Mouse (Mus musculus) MEL (cell line): Measurements from ENCODE around the gene Prr12.
A peak's percentile ranks its signal among the peaks of the same experiment; 100 is the strongest.

Source experiments
- CTCF ChIP-seq, 3 experiments: IDR thresholded peaks in 2 of 3; conservative IDR thresholded peaks in 1 of 3; 2 replicates each; pipeline ENCODE4 v1.5.1; 2011 to 2012; ENCODE audit warnings: low read length in 3 of 3, low read depth in 2 of 3, mild to moderate bottlenecking in 2 of 3, improper control_type of control experiment in 1 of 3, inconsistent platforms in 1 of 3, mixed read lengths in 1 of 3, moderate library complexity in 1 of 3; ENCODE audit not compliant: control insufficient read depth in 1 of 3, insufficient read depth in 1 of 3, poor library complexity in 1 of 3, severe bottlenecking in 1 of 3
- E2F4 ChIP-seq: IDR thresholded peaks from 2 replicates; pipeline ENCODE4 v1.6.1; 2011; ENCODE audit warnings: low read depth, low read length, improper control_type of control experiment, borderline replicate concordance
- ELF1 ChIP-seq: IDR thresholded peaks from 2 replicates; pipeline ENCODE4 v1.6.1; 2014; ENCODE audit warnings: low read depth, mild to moderate bottlenecking, inconsistent platforms, low read length, improper control_type of control experiment, moderate library complexity
- EP300 ChIP-seq, 2 experiments: IDR thresholded peaks; 2 replicates each; pipeline ENCODE4 v1.6.1; 2011; ENCODE audit warnings: improper control_type of control experiment in 2 of 2, low read length in 2 of 2, low read depth in 1 of 2, mild to moderate bottlenecking in 1 of 2
- HCFC1 ChIP-seq: IDR thresholded peaks from 2 replicates; pipeline ENCODE4 v1.6.1; 2012; ENCODE audit warnings: low read depth, mild to moderate bottlenecking, inconsistent platforms, low read length, improper control_type of control experiment, moderate library complexity
- POLR2A ChIP-seq, 2 experiments: IDR thresholded peaks; 2 replicates each; pipeline ENCODE4 v1.6.1; 2011 to 2012; ENCODE audit warnings: low read length in 2 of 2, mild to moderate bottlenecking in 2 of 2, control low read depth in 1 of 2, improper control_type of control experiment in 1 of 2, low read depth in 1 of 2, moderate library complexity in 1 of 2; ENCODE audit not compliant: control insufficient read depth in 1 of 2, insufficient read depth in 1 of 2, poor library complexity in 1 of 2
- POLR2AphosphoS2 ChIP-seq: IDR thresholded peaks from 2 replicates; pipeline ENCODE4 v1.6.1; 2011; ENCODE audit warnings: low read length, improper control_type of control experiment
- RCOR1 ChIP-seq: IDR thresholded peaks from 2 replicates; pipeline ENCODE4 v1.6.1; 2012; ENCODE audit warnings: low read depth, mild to moderate bottlenecking, inconsistent platforms, low read length, improper control_type of control experiment

DNA sequence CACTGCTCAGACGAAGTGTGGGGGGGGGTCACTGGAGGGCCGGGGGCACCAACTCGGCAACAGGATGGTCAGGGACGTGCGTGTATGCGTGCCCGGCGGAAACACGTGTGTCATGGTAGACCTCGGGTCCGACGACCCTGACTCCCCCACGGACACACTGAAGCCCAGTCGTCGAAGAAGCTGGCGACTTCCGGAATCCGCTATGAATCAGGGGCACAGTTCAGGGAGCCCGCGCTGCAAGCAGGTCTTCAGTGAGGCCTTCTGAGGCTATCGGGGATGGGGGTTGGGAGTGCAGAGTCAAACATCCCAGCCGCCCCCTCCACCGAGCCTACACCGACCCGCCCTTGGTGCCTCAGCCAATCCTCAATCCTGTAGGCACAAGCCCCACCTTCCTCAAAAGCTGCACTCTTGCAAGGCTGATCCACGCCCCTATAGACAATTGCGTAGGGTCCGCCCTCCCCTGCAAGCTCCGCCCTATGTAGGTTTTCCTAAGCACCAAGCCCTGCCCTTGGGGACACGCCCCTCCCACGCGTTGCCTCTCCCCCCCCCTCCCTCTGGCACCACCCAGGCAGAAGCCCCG, 1.3 kb upstream of the Prr12 start:
- TF ChIP-seq POLR2AphosphoS2 (peak; percentile 97), ELF1 (peak; percentile 88), EP300 (IDR thresholded peaks at IDR 0.05; ENCODE audit: low read depth in 1 of 2, low read length in 2 of 2) (0 out of 4 replicates have a peak, but pooled peaks of 1 of the 2 experiments have one; percentile 26), HCFC1 (peak; percentile 81), POLR2A (IDR thresholded peaks at IDR 0.05; ENCODE audit: control insufficient read depth in 1 of 2, insufficient read depth in 1 of 2, low read depth in 1 of 2, low read length in 2 of 2, poor library complexity in 1 of 2) (peak; percentile 63 to 96; a peak in 3 of 4 replicates), RCOR1 (no peak; the same call in 1 of the 2 replicates), E2F4 (0 out of 2 replicates have a peak, but pooled peaks have one; percentile 71), CTCF (IDR thresholded peaks at IDR 0.05 in 2 of 3, conservative IDR thresholded peaks at IDR 0.05 in 1 of 3; ENCODE audit: control insufficient read depth in 1 of 3, insufficient read depth in 1 of 3, low read depth in 2 of 3, low read length in 3 of 3, poor library complexity in 1 of 3, severe bottlenecking in 1 of 3) (no peak)
